ENCODE assay signal across 8 mouse cellular contexts in the genomic region with DNA sequence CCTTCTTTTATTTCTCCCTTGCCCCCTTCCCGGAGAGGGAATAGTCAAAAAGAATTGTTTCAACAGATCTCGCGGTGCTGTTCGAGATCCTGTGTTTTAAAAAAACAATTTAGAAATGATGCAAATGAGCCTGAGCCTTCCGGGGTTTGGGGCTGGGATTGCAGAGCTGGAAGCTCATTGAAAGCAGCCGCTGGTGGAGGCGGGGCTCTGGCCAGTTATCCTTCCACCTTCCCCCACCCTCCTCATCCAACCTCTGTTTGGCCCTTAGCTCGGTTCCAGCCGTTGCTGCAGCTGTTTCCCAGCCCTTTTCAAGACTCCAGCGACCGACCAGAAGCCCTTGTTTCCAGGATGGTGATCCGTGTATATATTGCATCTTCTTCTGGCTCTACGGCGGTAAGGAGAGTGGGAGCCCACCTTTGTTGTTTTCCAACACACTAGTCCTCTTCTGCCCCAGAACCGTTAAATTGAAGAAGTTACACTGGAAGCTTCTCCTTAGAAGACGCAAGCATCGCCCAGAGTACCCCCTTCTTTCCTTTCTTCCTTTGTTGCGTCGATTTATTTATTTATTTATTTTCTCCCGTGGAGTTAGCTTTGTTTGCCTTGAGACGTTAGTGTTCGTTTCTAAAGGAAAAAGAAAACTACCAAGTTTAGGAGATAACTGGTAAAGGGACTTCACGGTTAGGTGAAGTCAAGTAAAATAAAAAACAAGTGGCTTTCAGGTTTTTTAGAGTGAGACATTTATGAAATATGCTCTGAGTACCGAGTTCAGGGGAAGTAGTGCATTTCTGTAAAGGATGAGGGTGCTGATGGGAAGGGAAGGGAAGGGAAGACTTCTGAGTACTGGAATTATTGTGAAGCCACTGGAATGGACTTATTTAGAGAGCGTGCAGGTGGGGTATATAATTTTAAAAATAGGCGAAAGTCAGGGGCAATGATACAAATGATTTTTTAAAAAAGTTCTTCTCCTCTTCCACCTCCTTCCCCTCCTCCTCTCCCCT. TPM values are rescaled to one million over a fixed set of nuclear protein-coding genes. Genes with fewer than 3 reads are reported as not detected.
DNase-seq lines count a peak whose midpoint lies in the region; ATAC-seq and TF ChIP-seq lines count a peak whose summit lies in the region.

A gene (plus strand): TSS at position 121 of the 998 bp plus-strand sequence.

- peak; percentile 91 for ATAC-seq in activated CD4-positive, CD25-positive, alpha-beta regulatory T cell, adult 4 months
- peak; percentile 100 for ATAC-seq in common myeloid progenitor, adult 5-6 weeks (replicated peaks; ENCODE audit: low read depth, poor library complexity, severe bottlenecking)
- peak; percentile 96 for ATAC-seq in hindbrain, embryonic 16.5 days

- H3K4me3 ChIP-seq in gastrocnemius, adult 2 months: peak within 1 kb of the TSS; percentile 79
- H3K4me3 ChIP-seq in hindbrain, embryonic 16.5 days (ENCODE audit: low read length): peak within 1 kb of the TSS; percentile 53
- peak within 1 kb of the TSS; percentile 93 for H3K4me3 ChIP-seq in megakaryocyte, embryonic 14.5 days (replicated peaks)

- H3K4me2 ChIP-seq in hindbrain, embryonic 16.5 days (ENCODE audit: low read length): peak within 1 kb of the TSS; percentile 54

- no peaks in the 10 kb centered on the region for H3K9me3 ChIP-seq in hindbrain, embryonic 16.5 days (ENCODE audit: control insufficient read depth, low read length)
- H3K9me3 ChIP-seq in megakaryocyte, embryonic 14.5 days: no peaks in the 10 kb centered on the region

- H3K27ac ChIP-seq in gastrocnemius, adult 2 months: peak within 1 kb of the TSS; percentile 85
- peak within 1 kb of the TSS; percentile 87 for H3K27ac ChIP-seq in hindbrain, embryonic 16.5 days (ENCODE audit: low read depth, low read length)

- 19% methylated on average over 26 of the region's 26 CpGs for WGBS in hindbrain, embryonic 16.5 days

- peak; percentile 80 for DNase-seq in gastrocnemius, adult 2 months
- DNase-seq in left cerebral cortex, adult 8-10 months (ENCODE audit: low spot score in 2 of 2): peak; percentile 18 to 45
- peak; percentile 45 for DNase-seq in right cerebral cortex, postnatal 14 days
- peak; percentile 43 for DNase-seq in urinary bladder, postnatal 25 days (ENCODE audit: low spot score)

- peak within 1 kb of the TSS; percentile 70 for H3K9ac ChIP-seq in hindbrain, embryonic 16.5 days (ENCODE audit: low read depth, low read length)

- intact Hi-C loops in gastrocnemius, adult 2 months (cut with DNase I): loop anchor here (10.0 kb wide), 1 partner anchor 261 kb away; a partner anchor contains a TSS

- no peaks in the 10 kb centered on the region for H3K4me1 ChIP-seq in hindbrain, embryonic 16.5 days (ENCODE audit: control insufficient read depth, insufficient read depth, low read depth, low read length)
- H3K4me1 ChIP-seq in megakaryocyte, embryonic 14.5 days: peaks cover 7% of the 10 kb centered on the region; the same call in 1 of the 2 replicates

- H3K36me3 ChIP-seq in hindbrain, embryonic 16.5 days (ENCODE audit: control insufficient read depth, insufficient read depth, low read length): no peaks in the 10 kb centered on the region
- no peaks in the 10 kb centered on the region for H3K36me3 ChIP-seq in megakaryocyte, embryonic 14.5 days (replicated peaks; ENCODE audit: low read length)

- no peak for TF ChIP-seq CTCF in gastrocnemius, adult 2 months (IDR thresholded peaks at IDR 0.05)

- H3K27me3 ChIP-seq in hindbrain, embryonic 16.5 days (replicated peaks; ENCODE audit: control insufficient read depth, insufficient read depth, low read length): no peaks in the 10 kb centered on the region
- H3K27me3 ChIP-seq in megakaryocyte, embryonic 14.5 days (replicated peaks): peaks cover 2% of the 10 kb centered on the region

RNA-seq across cellular contexts. Expression of the gene that starts here (rescaled TPM):
- polyA plus RNA-seq in activated CD4-positive, CD25-positive, alpha-beta regulatory T cell, adult 4 months (2017; shearing (Covaris generic)): 100 to 1,000 TPM; 280 to 290 TPM
- total RNA-seq in common myeloid progenitor, adult 5-6 weeks (2017): 133 and 151 TPM in 2 replicates
- 10 to 100 TPM; 10.7 to 12.7 TPM for total RNA-seq in gastrocnemius, adult 2 months (2021)
- polyA plus RNA-seq in hindbrain, embryonic 16.5 days (2015; fragmentation: Nextera tagmentation; extraction: Ambion mirVana): 171 and 181 TPM in 2 replicates
- 10 to 100 TPM; 53.2 to 81.8 (median 63.8) TPM for total RNA-seq in left cerebral cortex, adult 8-10 months (2022)
- polyA plus RNA-seq in megakaryocyte, embryonic 14.5 days (2012; ENCODE audit: insufficient read depth, low replicate concordance): 5.4 TPM in 1 of 2 replicates, not detected in the other

Comparison
In these comparisons a context has a peak if more than half of its experiments do, and no peak if none do; other contexts are left out.
1. Peak in every context shown above with its lines: DNase-seq, ATAC-seq, H3K4me3 ChIP-seq and H3K27ac ChIP-seq.
2. RNA of the gene that starts here (polyA plus RNA-seq): 280 to 290 TPM in activated CD4-positive, CD25-positive, alpha-beta regulatory T cell, adult 4 months and 171 to 181 TPM in hindbrain, embryonic 16.5 days; 5.4 TPM in megakaryocyte, embryonic 14.5 days; every median in the first group is over 10 times any median in the second.